Mouse (Mus musculus) stomach, postnatal 0 days (tissue): ENCODE data around the gene Skil.

ENCODE experiments used
- CTCF ChIP-seq: IDR thresholded peaks from 2 replicates; pipeline ENCODE4 v1.5.1; 2016; ENCODE audit warnings: antibody characterized with exemption, low read depth, mild to moderate bottlenecking, moderate library complexity
- EP300 ChIP-seq: optimal IDR thresholded peaks from 2 replicates; pipeline ENCODE3; 2016; ENCODE audit warnings: antibody characterized with exemption

- TF ChIP-seq CTCF (no peak), EP300 (no peak)
Observed at GRCm38 (mm10) chr3:31051730-31052129, 43.1 kb upstream of the Skil start.
